10 mouse cellular contexts compared by ENCODE assay signal in the genomic region with DNA sequence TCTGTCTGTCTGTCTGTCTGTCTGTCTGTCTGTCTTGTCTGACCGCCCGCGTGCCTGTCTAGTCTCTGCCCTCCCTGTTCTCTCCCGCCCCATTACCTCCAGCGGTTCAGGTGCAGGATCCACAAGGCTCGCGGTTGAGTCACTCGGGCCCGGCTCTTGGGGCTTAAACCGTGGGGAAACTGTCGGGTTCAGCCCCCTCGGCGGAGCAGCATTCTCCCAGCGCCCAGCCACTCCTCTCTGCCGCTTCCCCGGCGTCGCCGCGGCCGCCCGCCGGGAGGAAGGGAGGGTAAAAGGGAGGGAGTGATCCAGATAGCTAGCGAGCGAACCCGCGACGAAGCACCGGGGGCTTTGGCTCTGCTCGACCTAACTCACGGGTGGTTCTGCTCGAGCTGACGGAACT. TPM values are rescaled to one million over a fixed set of nuclear protein-coding genes. Genes with fewer than 3 reads are reported as not detected.
DNase-seq lines count a peak whose midpoint lies in the region; ATAC-seq lines count a peak whose summit lies in the region.
"Had no signal": no experiment of that assay in that cellular context is flagged by ENCODE, and none has a peak within 500 bp of the region (broad histone marks: within the 10 kb centered on the region; RNA-seq: fewer than 3 reads in every experiment).

A gene (minus strand): TSS at position 389 of the 400 bp plus-strand sequence.

- H3K36me3 ChIP-seq in heart, embryonic 14.5 days (ENCODE audit: control insufficient read depth, insufficient read depth, low read length): no peaks in the 10 kb centered on the region
- H3K36me3 ChIP-seq in hindbrain, embryonic 11.5 days (ENCODE audit: control insufficient read depth, insufficient read depth, low read length): no peaks in the 10 kb centered on the region
- H3K36me3 ChIP-seq in midbrain, embryonic 14.5 days (ENCODE audit: control insufficient read depth, insufficient read depth, low read length): no peaks in the 10 kb centered on the region

- H3K9ac ChIP-seq in heart, embryonic 14.5 days (ENCODE audit: low read length): peak within 1 kb of the TSS; percentile 34; the same call in 1 of the 2 replicates
- no peak within 1 kb of the TSS for H3K9ac ChIP-seq in hindbrain, embryonic 11.5 days (ENCODE audit: low read depth, low read length)
- H3K9ac ChIP-seq in midbrain, embryonic 14.5 days (replicated peaks; ENCODE audit: low read length): peak within 1 kb of the TSS; percentile 23; the same call in 1 of the 2 replicates
- H3K9ac ChIP-seq: liver, embryonic 14.5 days had no signal

- peak within 1 kb of the TSS; percentile 57 for H3K4me2 ChIP-seq in heart, embryonic 14.5 days (ENCODE audit: low read length)
- H3K4me2 ChIP-seq in hindbrain, embryonic 11.5 days (replicated peaks; ENCODE audit: low read depth, low read length): peak within 1 kb of the TSS; percentile 23; the same call in 1 of the 2 replicates
- H3K4me2 ChIP-seq in midbrain, embryonic 14.5 days (ENCODE audit: low read length): peak within 1 kb of the TSS; percentile 48

- H3K27me3 ChIP-seq in heart, embryonic 14.5 days (ENCODE audit: control insufficient read depth, insufficient read depth, low read length): peaks cover 97% of the 10 kb centered on the region
- H3K27me3 ChIP-seq in hindbrain, embryonic 11.5 days (ENCODE audit: control insufficient read depth, insufficient read depth, low read length): peaks cover 97% of the 10 kb centered on the region
- peaks cover 97% of the 10 kb centered on the region for H3K27me3 ChIP-seq in midbrain, embryonic 14.5 days (ENCODE audit: control insufficient read depth, insufficient read depth, low read length)
- H3K27me3 ChIP-seq: Patski had no signal

- WGBS in heart, embryonic 14.5 days: under 1% methylated on average over 33 of the region's 33 CpGs
- WGBS in hindbrain, embryonic 11.5 days: under 1% methylated on average over 21 of the region's 33 CpGs
- WGBS in midbrain, embryonic 14.5 days: under 1% methylated on average over 33 of the region's 33 CpGs

- H3K27ac ChIP-seq in heart, embryonic 14.5 days (replicated peaks in 1 of 2; ENCODE audit: control insufficient read depth in 1 of 2, insufficient read depth in 1 of 2, low read depth in 2 of 2, low read length in 2 of 2): no peak within 1 kb of the TSS
- no peak within 1 kb of the TSS for H3K27ac ChIP-seq in hindbrain, embryonic 11.5 days (ENCODE audit: low read depth, low read length)
- no peak within 1 kb of the TSS for H3K27ac ChIP-seq in midbrain, embryonic 14.5 days (replicated peaks; ENCODE audit: low read depth, low read length)
- H3K27ac ChIP-seq: liver, embryonic 14.5 days had no signal

- no peaks in the 10 kb centered on the region for H3K9me3 ChIP-seq in heart, embryonic 14.5 days (ENCODE audit: control insufficient read depth, low read length)
- H3K9me3 ChIP-seq in hindbrain, embryonic 11.5 days (ENCODE audit: control insufficient read depth, low read length): no peaks in the 10 kb centered on the region
- no peaks in the 10 kb centered on the region for H3K9me3 ChIP-seq in midbrain, embryonic 14.5 days (ENCODE audit: control insufficient read depth, low read length)

- no peak for ATAC-seq in heart, embryonic 14.5 days (ENCODE audit: insufficient number of reproducible peaks, insufficient read depth, low FRiP score, low read depth)
- ATAC-seq in hindbrain, embryonic 11.5 days (ENCODE audit: low FRiP score): no peak
- no peak for ATAC-seq in midbrain, embryonic 14.5 days (ENCODE audit: low FRiP score, low TSS enrichment)
- ATAC-seq in monocyte, adult 5-6 weeks (replicated peaks; ENCODE audit: insufficient number of reproducible peaks, low FRiP score, low TSS enrichment, poor library complexity, severe bottlenecking): no peak
- ATAC-seq: Patski had no signal

- no peak for DNase-seq in heart, adult 11 months
- peak; percentile 39 for DNase-seq in MN1 (ENCODE audit: low spot score)
- peak; percentile 53 for DNase-seq in hindbrain, embryonic 11.5 days (ENCODE audit: low spot score)
- DNase-seq in midbrain, embryonic 14.5 days: peak; percentile 48
- DNase-seq in urinary bladder, postnatal 10 days (ENCODE audit: low spot score): no peak
- no peak for DNase-seq in urinary bladder, postnatal 4 days (ENCODE audit: low spot score in 2 of 2)

- peak within 1 kb of the TSS; percentile 23 to 31; a peak in 3 of 4 replicates for H3K4me3 ChIP-seq in heart, embryonic 14.5 days (ENCODE audit: control insufficient read depth in 1 of 2, insufficient read depth in 1 of 2, low read depth in 1 of 2, low read length in 2 of 2)
- H3K4me3 ChIP-seq in hindbrain, embryonic 11.5 days (ENCODE audit: low read depth, low read length): peak within 1 kb of the TSS; percentile 1; the same call in 1 of the 2 replicates
- H3K4me3 ChIP-seq in midbrain, embryonic 14.5 days (replicated peaks; ENCODE audit: low read depth, low read length): peak within 1 kb of the TSS; percentile 27

- peaks cover 5 to 29% of the 10 kb centered on the region in 2 experiments; a peak in 3 of 4 replicates for H3K4me1 ChIP-seq in heart, embryonic 14.5 days (ENCODE audit: control insufficient read depth in 2 of 2, insufficient read depth in 2 of 2, low read length in 2 of 2)
- H3K4me1 ChIP-seq in hindbrain, embryonic 11.5 days (replicated peaks; ENCODE audit: control insufficient read depth, insufficient read depth, low read length): peaks cover 15% of the 10 kb centered on the region
- peaks cover 17% of the 10 kb centered on the region for H3K4me1 ChIP-seq in midbrain, embryonic 14.5 days (ENCODE audit: control insufficient read depth, insufficient read depth, low read length)

RNA-seq across cellular contexts. Expression of the gene that starts here (rescaled TPM):
- polyA plus RNA-seq in heart, embryonic 14.5 days (2014; fragmentation: Nextera tagmentation; extraction: Ambion mirVana): not detected in 2 replicates
- 0.54 and 0.57 TPM in 2 replicates for polyA plus RNA-seq in hindbrain, embryonic 11.5 days (2014; fragmentation: Nextera tagmentation; extraction: Ambion mirVana)
- polyA plus RNA-seq in midbrain, embryonic 14.5 days (2014; fragmentation: Nextera tagmentation; extraction: Ambion mirVana): not detected in 2 replicates
- total RNA-seq in monocyte, adult 5-6 weeks (2017): not detected in 3 replicates
- polyA plus RNA-seq: Patski had no signal

Comparison
In these comparisons a context has a peak if more than half of its experiments do, and no peak if none do; other contexts are left out.
1. Peak in DNase-seq, H3K4me3 ChIP-seq and H3K4me2 ChIP-seq in hindbrain, embryonic 11.5 days; RNA of the gene not detected or under 1 TPM.
2. Peak in DNase-seq, H3K4me3 ChIP-seq, H3K9ac ChIP-seq and H3K4me2 ChIP-seq in midbrain, embryonic 14.5 days; RNA of the gene not detected or under 1 TPM.